ENCODE assay signal across 14 mouse cellular contexts in genomic region chr10:102184726-102185125, GRCm38 (mm10).
DNase-seq lines count a peak whose midpoint lies in the region; ATAC-seq lines count a peak whose summit lies in the region.
"Had no signal": no experiment of that assay in that cellular context is flagged by ENCODE, and none has a peak within 500 bp of the region (broad histone marks: within the 10 kb centered on the region; RNA-seq: fewer than 3 reads in every experiment).

No protein-coding gene starts in this region.

- intact Hi-C loops in left cerebral cortex, postnatal 25 days (cut with DNase I), result no loop called here

- ATAC-seq in forebrain, embryonic 14.5 days, result peak; percentile 77
- ATAC-seq in hindbrain, embryonic 15.5 days (ENCODE audit: low FRiP score, low read depth), result peak; percentile 81
- ATAC-seq in neural tube, embryonic 12.5 days (ENCODE audit: low FRiP score, low read depth), result peak; percentile 75; the same call in 1 of the 2 replicates

- no peaks in the 10 kb centered on the region for H3K9me3 ChIP-seq in forebrain, embryonic 14.5 days (replicated peaks; ENCODE audit: control insufficient read depth, low read length)
- no peaks in the 10 kb centered on the region for H3K9me3 ChIP-seq in hindbrain, embryonic 15.5 days
- no peaks in the 10 kb centered on the region for H3K9me3 ChIP-seq in neural tube, embryonic 12.5 days

- peak; percentile 7 to 22 for DNase-seq in left cerebral cortex, postnatal 25 days (ENCODE audit: low spot score in 2 of 2)
- no peak for DNase-seq in left cerebral cortex, adult 11 months (ENCODE audit: low spot score)
- DNase-seq in forebrain, embryonic 14.5 days (ENCODE audit: low spot score), result peak; percentile 50
- no peak for DNase-seq in B cell, adult 2 months
- no peak for DNase-seq in adrenal gland, postnatal 36 days
- DNase-seq: cerebellum, adult 18-20 months; heart, postnatal 14 days; kidney, adult 11 months; kidney, postnatal 36 days; thymus, postnatal 14 days had no signal

- H3K4me3 ChIP-seq in forebrain, embryonic 14.5 days (ENCODE audit: low read depth, low read length), result no peak overlapping the region
- H3K4me3 ChIP-seq in hindbrain, embryonic 15.5 days, result no peak overlapping the region
- H3K4me3 ChIP-seq in neural tube, embryonic 12.5 days, result no peak overlapping the region

- no peaks in the 10 kb centered on the region for H3K27me3 ChIP-seq in forebrain, embryonic 14.5 days (replicated peaks; ENCODE audit: control insufficient read depth, insufficient read depth, low read length)
- no peaks in the 10 kb centered on the region for H3K27me3 ChIP-seq in hindbrain, embryonic 15.5 days
- H3K27me3 ChIP-seq in neural tube, embryonic 12.5 days (replicated peaks), result no peaks in the 10 kb centered on the region
- H3K27me3 ChIP-seq: CH12.LX had no signal

- no peaks in the 10 kb centered on the region for H3K36me3 ChIP-seq in forebrain, embryonic 14.5 days (ENCODE audit: control insufficient read depth, insufficient read depth, low read length)
- no peaks in the 10 kb centered on the region for H3K36me3 ChIP-seq in hindbrain, embryonic 15.5 days
- H3K36me3 ChIP-seq in neural tube, embryonic 12.5 days, result no peaks in the 10 kb centered on the region

- H3K4me2 ChIP-seq in forebrain, embryonic 14.5 days (ENCODE audit: low read length), result no peak overlapping the region
- 0 out of 2 replicates have a peak overlapping the region, but pooled peaks have one; percentile 13 for H3K4me2 ChIP-seq in hindbrain, embryonic 15.5 days
- no peak overlapping the region for H3K4me2 ChIP-seq in neural tube, embryonic 12.5 days (replicated peaks)
- H3K4me2 ChIP-seq: liver, embryonic 11.5 days had no signal

- H3K27ac ChIP-seq in forebrain, embryonic 14.5 days (ENCODE audit: low read depth, low read length), result no peak overlapping the region
- peak overlapping the region; percentile 64 for H3K27ac ChIP-seq in hindbrain, embryonic 15.5 days (replicated peaks)
- no peak overlapping the region for H3K27ac ChIP-seq in neural tube, embryonic 12.5 days

- WGBS in forebrain, embryonic 14.5 days, result 55% methylated on average over 3 of the region's 3 CpGs
- WGBS in hindbrain, embryonic 15.5 days, result 41% methylated on average over 3 of the region's 3 CpGs
- 69% methylated on average over 3 of the region's 3 CpGs for WGBS in neural tube, embryonic 12.5 days

- no peak overlapping the region for H3K9ac ChIP-seq in forebrain, embryonic 14.5 days (ENCODE audit: low read length)
- H3K9ac ChIP-seq in hindbrain, embryonic 15.5 days, result no peak overlapping the region
- no peak overlapping the region for H3K9ac ChIP-seq in neural tube, embryonic 12.5 days

- H3K4me1 ChIP-seq in forebrain, embryonic 14.5 days (ENCODE audit: control insufficient read depth, insufficient read depth, low read length), result no peaks in the 10 kb centered on the region
- H3K4me1 ChIP-seq in hindbrain, embryonic 15.5 days (replicated peaks), result 0 out of 2 replicates have a peak, but pooled peaks cover 4% of the 10 kb centered on the region
- H3K4me1 ChIP-seq in neural tube, embryonic 12.5 days, result no peaks in the 10 kb centered on the region

Comparison
In these comparisons a context has a peak if more than half of its experiments do, and no peak if none do; other contexts are left out.
1. DNase-seq: peak in left cerebral cortex, postnatal 25 days (2 of 2) and forebrain, embryonic 14.5 days (single experiment); none in left cerebral cortex, adult 11 months (single experiment), B cell, adult 2 months (0 of 2) and adrenal gland, postnatal 36 days (0 of 2).
2. Peak in every context shown above with its lines, with median percentiles within 50 percentile points of each other: ATAC-seq.